Mouse (Mus musculus) CH12.LX (cell line): ENCODE measurements around the gene Rec114. TPM values are rescaled to one million over a fixed set of nuclear protein-coding genes. Genes with fewer than 3 reads are reported as not detected.
A peak's percentile ranks its signal among the peaks of the same experiment; 100 is the strongest.

Experiments
- DNase-seq: peaks from one replicate; pipeline ENCODE4 v3.0.0-alpha.2; 2013; ENCODE audit errors: extremely low read depth
- H3K27ac ChIP-seq: 2 replicates; pipeline ENCODE4 v1.5.1; 2012; ENCODE audit warnings: low read depth, mild to moderate bottlenecking, control low read depth, moderate library complexity; ENCODE audit not compliant: insufficient read depth
- H3K27me3 ChIP-seq: replicated peaks from 2 replicates; pipeline ENCODE3; 2012; ENCODE audit warnings: inconsistent platforms
- H3K36me3 ChIP-seq, 2 experiments: replicated peaks in 1 of 2; 2 replicates each; pipeline versions ENCODE3 to v1.6.1; 2012; ENCODE audit warnings: inconsistent platforms in 1 of 2, low read length in 1 of 2, mild to moderate bottlenecking in 1 of 2, mixed read lengths in 1 of 2, moderate library complexity in 1 of 2; ENCODE audit not compliant: control insufficient read depth in 1 of 2, insufficient read depth in 1 of 2
- H3K4me1 ChIP-seq, 2 experiments: 2 replicates each; pipeline ENCODE4 v1.6.1; 2012; ENCODE audit warnings: inconsistent platforms in 1 of 2, moderate library complexity in 1 of 2; ENCODE audit not compliant: insufficient read depth in 2 of 2, control insufficient read depth in 1 of 2
- H3K4me2 ChIP-seq: 2 replicates; pipeline ENCODE4 v1.6.1; 2012; ENCODE audit warnings: low read depth, mild to moderate bottlenecking, control low read depth; ENCODE audit not compliant: poor library complexity, insufficient read depth, severe bottlenecking
- H3K4me3 ChIP-seq, 3 experiments: fragments of 150-350 bp in 1 of 3; sonication (generic) in 1 of 3; replicated peaks in 1 of 3; 2 replicates each; pipeline versions ENCODE3 to v1.5.1; 2011 to 2012; ENCODE audit warnings: low read depth in 2 of 3, low read length in 2 of 3, mild to moderate bottlenecking in 2 of 3, moderate library complexity in 2 of 3, control low read depth in 1 of 3, improper control_type of control experiment in 1 of 3, inconsistent platforms in 1 of 3, mixed read lengths in 1 of 3; ENCODE audit not compliant: poor library complexity in 1 of 3
- H3K79me2 ChIP-seq: replicated peaks from 2 replicates; pipeline ENCODE4 v1.6.1; 2012; ENCODE audit warnings: mild to moderate bottlenecking, moderate library complexity; ENCODE audit not compliant: control insufficient read depth, poor library complexity, insufficient read depth, severe bottlenecking; ENCODE audit errors: extremely low read depth
- H3K9ac ChIP-seq: 2 replicates; pipeline ENCODE4 v1.6.1; 2012; ENCODE audit warnings: low read depth, mild to moderate bottlenecking, control low read depth, moderate library complexity; ENCODE audit not compliant: insufficient read depth
- H3K9me3 ChIP-seq: replicated peaks from 2 replicates; pipeline ENCODE3; 2012; ENCODE audit warnings: low read length, inconsistent platforms, mixed read lengths
- CHD2 ChIP-seq: IDR thresholded peaks from 2 replicates; pipeline ENCODE4 v1.6.1; 2011; ENCODE audit warnings: low read length, improper control_type of control experiment
- CTCF ChIP-seq, 2 experiments: IDR thresholded peaks in 1 of 2; conservative IDR thresholded peaks in 1 of 2; 2 replicates each; pipeline ENCODE4 v1.5.1; 2011 to 2012; ENCODE audit warnings: low read depth in 2 of 2, low read length in 2 of 2, improper control_type of control experiment in 1 of 2, inconsistent platforms in 1 of 2, mild to moderate bottlenecking in 1 of 2, moderate library complexity in 1 of 2
- E2F4 ChIP-seq: IDR thresholded peaks from 2 replicates; pipeline ENCODE4 v1.6.1; 2011; ENCODE audit warnings: low read depth, low read length, improper control_type of control experiment; ENCODE audit not compliant: insufficient replicate concordance
- EP300 ChIP-seq: IDR thresholded peaks from 2 replicates; pipeline ENCODE4 v1.6.1; 2011; ENCODE audit warnings: low read length, improper control_type of control experiment
- ETS1 ChIP-seq: conservative IDR thresholded peaks from 2 replicates; pipeline ENCODE4 v1.6.1; 2012; ENCODE audit warnings: low read depth, mild to moderate bottlenecking, inconsistent platforms, low read length, improper control_type of control experiment, moderate library complexity
- GABPA ChIP-seq: IDR thresholded peaks from 2 replicates; pipeline ENCODE4 v1.6.1; 2012; ENCODE audit warnings: low read depth, low read length, improper control_type of control experiment, inconsistent platforms; ENCODE audit not compliant: insufficient replicate concordance
- HCFC1 ChIP-seq: IDR thresholded peaks from 2 replicates; pipeline ENCODE4 v1.6.1; 2012; ENCODE audit warnings: low read depth, mild to moderate bottlenecking, inconsistent platforms, low read length, improper control_type of control experiment
- IRF4 ChIP-seq: IDR thresholded peaks from 2 replicates; pipeline ENCODE4 v1.6.1; 2014; ENCODE audit warnings: low read depth, mild to moderate bottlenecking, inconsistent platforms, low read length, improper control_type of control experiment
- MAFK ChIP-seq: IDR thresholded peaks from 2 replicates; pipeline ENCODE4 v1.6.1; 2011; ENCODE audit warnings: low read length, improper control_type of control experiment; ENCODE audit not compliant: insufficient replicate concordance
- MYC ChIP-seq: IDR thresholded peaks from 2 replicates; pipeline ENCODE4 v1.6.1; 2011; ENCODE audit warnings: low read depth, mild to moderate bottlenecking, improper control_type of control experiment, low read length
- NELFE ChIP-seq: IDR thresholded peaks from 2 replicates; pipeline ENCODE4 v1.6.1; 2011; ENCODE audit warnings: low read depth, low read length, improper control_type of control experiment
- POLR2A ChIP-seq: IDR thresholded peaks from 2 replicates; pipeline ENCODE4 v1.6.1; 2011; ENCODE audit warnings: low read depth, mild to moderate bottlenecking, improper control_type of control experiment, low read length
- RAD21 ChIP-seq: IDR thresholded peaks from 2 replicates; pipeline ENCODE4 v1.6.1; 2011; ENCODE audit warnings: low read depth, mild to moderate bottlenecking, low read length, improper control_type of control experiment, moderate library complexity
- SIN3A ChIP-seq: IDR thresholded peaks from 2 replicates; pipeline ENCODE4 v1.6.1; 2012; ENCODE audit warnings: low read length, improper control_type of control experiment, inconsistent platforms
- SMC3 ChIP-seq: IDR thresholded peaks from 2 replicates; pipeline ENCODE4 v1.6.1; 2011; ENCODE audit warnings: low read depth, low read length, improper control_type of control experiment
- TCF12 ChIP-seq: IDR thresholded peaks from 2 replicates; pipeline ENCODE4 v1.6.1; 2014; ENCODE audit warnings: low read depth, mild to moderate bottlenecking, inconsistent platforms, low read length, improper control_type of control experiment
- UBTF ChIP-seq: IDR thresholded peaks from 2 replicates; pipeline ENCODE4 v1.6.1; 2012; ENCODE audit warnings: low read depth, mild to moderate bottlenecking, inconsistent platforms, low read length, improper control_type of control experiment, moderate library complexity
- USF2 ChIP-seq: conservative IDR thresholded peaks from 2 replicates; pipeline ENCODE4 v1.6.1; 2011; ENCODE audit warnings: low read depth, low read length, improper control_type of control experiment
- ZMIZ1 ChIP-seq: IDR thresholded peaks from 2 replicates; pipeline ENCODE4 v1.6.1; 2012; ENCODE audit warnings: low read depth, mild to moderate bottlenecking, inconsistent platforms, low read length, improper control_type of control experiment
- ZNF384 ChIP-seq: IDR thresholded peaks from 2 replicates; pipeline ENCODE4 v1.6.1; 2012; ENCODE audit warnings: low read depth, low read length, improper control_type of control experiment, inconsistent platforms
- dilution Hi-C: fragments of 300-500 bp; cut with MboI; formaldehyde crosslinking; loops from 2 replicates; pipeline ENCODE4 v1.14.3; 2020; ENCODE audit warnings: low sequenced_read_pairs; ENCODE audit not compliant: extremely low pct_unique_long_range_greater_than_20kb, extremely low pct_ligation_motif_present
- in situ Hi-C: fragments of 300-500 bp; cut with MboI; formaldehyde crosslinking; loops from 3 replicates; pipeline ENCODE4 v1.14.3; 2019; ENCODE audit warnings: low sequenced_read_pairs, low pct_ligation_motif_present, low pct_unique_long_range_greater_than_20kb, mixed read lengths
- polyA plus RNA-seq: library from polyadenylated mRNA; unstranded; fragments of >175 nt; gene quantifications from 2 replicates; pipeline ENCODE4 v1.2.1, GENCODE M21; 2012; ENCODE audit warnings: low read depth; ENCODE audit not compliant: insufficient read length
- total RNA-seq, 2 experiments: library from RNA; depleted of rRNA; stranded (reverse); fragments of 300-350 nt in 1 of 2; fragments of >200 nt in 1 of 2; gene quantifications; 2 replicates each; pipeline ENCODE4 v1.2.3; 2012 to 2014

The Rec114 gene
- total and polyA plus RNA-seq, 3 experiments = 0.69 TPM; not detected in 2

GRCm38 (mm10) chr9:58627197-58627596 lies 116.6 kb downstream of the Rec114 start:
- in situ Hi-C loops = no loop called here
- no peaks in the 10 kb centered on the region for H3K79me2 ChIP-seq
- H3K9me3 ChIP-seq = no peaks in the 10 kb centered on the region
- dilution Hi-C loops = no loop called here
- no peaks in the 10 kb centered on the region for H3K27me3 ChIP-seq
- H3K4me2 ChIP-seq = no peak overlapping the region
- peak; percentile 41 for DNase-seq
- peaks cover 7 to 42% of the 10 kb centered on the region in 2 experiments for H3K36me3 ChIP-seq
- H3K4me3 ChIP-seq = no peak overlapping the region
- H3K9ac ChIP-seq = no peak overlapping the region
- H3K4me1 ChIP-seq = peaks cover 0 to 57% of the 10 kb centered on the region in 2 experiments; a peak in 3 of 4 replicates
- no peak overlapping the region; the same call in 1 of the 2 replicates for H3K27ac ChIP-seq
- peak; percentile 19; the same call in 1 of the 2 replicates for TF ChIP-seq EP300
- TF ChIP-seq ETS1 = 0 out of 2 replicates have a peak, but pooled peaks have one; percentile 17
- no peak for TF ChIP-seq HCFC1
- TF ChIP-seq USF2 = no peak

- H3K4me2 ChIP-seq = no peak overlapping the region
- dilution Hi-C loops = no loop called here
These were observed 120.8 kb downstream of the Rec114 start for GRCm38 (mm10) chr9:58623009-58623408.

GRCm38 (mm10) chr9:58615064-58615938 lies 128.5 kb downstream of the Rec114 start:
- H3K4me2 ChIP-seq = no peak overlapping the region
- no peak for DNase-seq
- H3K79me2 ChIP-seq = peaks cover 17% of the 10 kb centered on the region
- peaks cover 0 to 7% of the 10 kb centered on the region in 2 experiments for H3K36me3 ChIP-seq
- TF ChIP-seq MAFK (peak; percentile 57; the same call in 1 of the 2 replicates), ZNF384 (0 out of 2 replicates have a peak, but pooled peaks have one; percentile 34), RAD21 (peak; percentile 16), TCF12 (no peak), NELFE (no peak), POLR2A (no peak), CTCF (conservative IDR thresholded peaks at IDR 0.05 in 1 of 2, IDR thresholded peaks at IDR 0.05 in 1 of 2; ENCODE audit: low read depth in 2 of 2, low read length in 2 of 2) (peak in 1 of 2 experiments; percentile 44; a peak in 2 of 4 replicates), SIN3A (no peak), SMC3 (peak; percentile 12; the same call in 1 of the 2 replicates), UBTF (no peak), IRF4 (no peak), HCFC1 (no peak), CHD2 (no peak), ETS1 (no peak)
- TF ChIP-seq, all 38 proteins: peak for 5
- H3K27ac ChIP-seq = no peak overlapping the region
- no peak overlapping the region for H3K4me3 ChIP-seq
- H3K9me3 ChIP-seq = no peaks in the 10 kb centered on the region
- H3K9ac ChIP-seq = no peak overlapping the region
- dilution Hi-C loops (no loop called here), in situ Hi-C loops (no loop called here)
- H3K4me1 ChIP-seq = peaks cover 0 to 67% of the 10 kb centered on the region in 2 experiments; a peak in 2 of 4 replicates
- H3K27me3 ChIP-seq = no peaks in the 10 kb centered on the region

More at GRCm38 (mm10) chr9:58623009-58623408, 120.8 kb downstream of the Rec114 start:
- Histone ChIP-seq H3K27ac (no peak overlapping the region), H3K79me2 (peaks cover 3% of the 10 kb centered on the region; the same call in 1 of the 2 replicates), H3K9ac (no peak overlapping the region), H3K4me1 (peaks cover 0 to 84% of the 10 kb centered on the region in 2 experiments; a peak in 3 of 4 replicates), H3K27me3 (no peaks in the 10 kb centered on the region), H3K4me3 (no peak overlapping the region), H3K36me3 (peaks cover 0 to 21% of the 10 kb centered on the region in 2 experiments), H3K9me3 (no peaks in the 10 kb centered on the region)
- in situ Hi-C loops = no loop called here
- no peak for DNase-seq
- TF ChIP-seq E2F4 = no peak
- TF ChIP-seq SIN3A = no peak
- no peak for TF ChIP-seq MYC
- no peak for TF ChIP-seq ZMIZ1
- no peak for TF ChIP-seq USF2
- TF ChIP-seq MAFK = no peak
- no peak for TF ChIP-seq GABPA
